Mouse (Mus musculus) regulatory T cell (primary cell): Measurements from ENCODE around the gene Taf1c.

Experiments
- in situ Hi-C: fragments of 300-600 bp; cut with MboI, MseI; formaldehyde crosslinking; loops from one replicate; pipeline ENCODE4 v1.15.1; 2025; ENCODE audit warnings: high pct_unique_total_duplicates

Taf1c gene

GRCm38 (mm10) chr8:119604996-119605395 is at the start of gene Taf1c:
Gene Taf1c, minus strand, starts transcription at chr8:119605222.
- in situ Hi-C loops = loop anchor here (5.0 to 10.0 kb wide), 2 partner anchors 58 to 190 kb away; no protein-coding TSS in a partner anchor

- in situ Hi-C loops = no loop called here
These were observed 46.3 kb upstream of the Taf1c start for GRCm38 (mm10) chr8:119651324-119651723.

GRCm38 (mm10) chr8:119646846-119647245 is 41.8 kb upstream of the Taf1c start:
- in situ Hi-C loops = no loop called here

- in situ Hi-C loops = no loop called here
These were observed 41.2 kb upstream of the Taf1c start for GRCm38 (mm10) chr8:119646197-119646596.

- in situ Hi-C loops = no loop called here
These were observed 40.1 kb upstream of the Taf1c start for GRCm38 (mm10) chr8:119644981-119645597.

GRCm38 (mm10) chr8:119644429-119644960 is 39.5 kb upstream of the Taf1c start:
- in situ Hi-C loops = no loop called here

- in situ Hi-C loops = no loop called here
These were observed 37.9 kb upstream of the Taf1c start for GRCm38 (mm10) chr8:119642960-119643359.

- in situ Hi-C loops = no loop called here
These were observed 36.0 kb upstream of the Taf1c start for GRCm38 (mm10) chr8:119641058-119641457.

- in situ Hi-C loops = no loop called here
These were observed 34.8 kb upstream of the Taf1c start for GRCm38 (mm10) chr8:119639798-119640197.

- in situ Hi-C loops = no loop called here
These were observed 33.2 kb upstream of the Taf1c start for GRCm38 (mm10) chr8:119638261-119638660.

- in situ Hi-C loops = no loop called here
These were observed 32.4 kb upstream of the Taf1c start for GRCm38 (mm10) chr8:119637381-119637780.

GRCm38 (mm10) chr8:119636766-119637165 is 31.7 kb upstream of the Taf1c start:
- in situ Hi-C loops = no loop called here

GRCm38 (mm10) chr8:119635958-119636357 is 30.9 kb upstream of the Taf1c start:
- in situ Hi-C loops = no loop called here

GRCm38 (mm10) chr8:119635378-119635777 is 30.4 kb upstream of the Taf1c start, which contains the start of gene Kcng4:
Gene Kcng4, minus strand, starts transcription at chr8:119635680.
- in situ Hi-C loops = no loop called here

- in situ Hi-C loops = no loop called here
These were observed 29.8 kb upstream of the Taf1c start for GRCm38 (mm10) chr8:119634616-119635336.

- in situ Hi-C loops = no loop called here
These were observed 27.9 kb upstream of the Taf1c start for GRCm38 (mm10) chr8:119632909-119633308.

- in situ Hi-C loops = no loop called here
These were observed 27.2 kb upstream of the Taf1c start for GRCm38 (mm10) chr8:119632246-119632645.

GRCm38 (mm10) chr8:119630841-119631240 is 25.8 kb upstream of the Taf1c start:
- in situ Hi-C loops = no loop called here

- in situ Hi-C loops = no loop called here
These were observed 22.8 kb upstream of the Taf1c start for GRCm38 (mm10) chr8:119627613-119628359.

- in situ Hi-C loops = no loop called here
These were observed 22.2 kb upstream of the Taf1c start for GRCm38 (mm10) chr8:119627199-119627598.

GRCm38 (mm10) chr8:119625788-119626187 is 20.8 kb upstream of the Taf1c start:
- in situ Hi-C loops = no loop called here

GRCm38 (mm10) chr8:119624916-119625315 is 19.9 kb upstream of the Taf1c start:
- in situ Hi-C loops = no loop called here
